Mouse (Mus musculus) olfactory bulb, adult 2 months (tissue): Measurements from ENCODE around the gene Fkbp9.

Source experiments
- CTCF ChIP-seq: fragments of 200-500 bp; IDR thresholded peaks from 2 replicates; pipeline ENCODE4 v1.5.1; 2012; ENCODE audit warnings: low read depth, mild to moderate bottlenecking, low read length, moderate library complexity; ENCODE audit not compliant: insufficient read depth
- POLR2A ChIP-seq: fragments of 200-500 bp; IDR thresholded peaks from 2 replicates; pipeline ENCODE4 v1.6.1; 2012; ENCODE audit warnings: mild to moderate bottlenecking, low read depth, low read length, moderate library complexity; ENCODE audit not compliant: insufficient read depth

GRCm38 (mm10) chr6:56904982-56905381 is 73.1 kb downstream of the Fkbp9 start:
- TF ChIP-seq CTCF (no peak), POLR2A (no peak)
